Mouse (Mus musculus) liver, embryonic 11.5 days (tissue): ENCODE results near the gene Ric8b. TPM values are rescaled to one million over a fixed set of nuclear protein-coding genes. Genes with fewer than 3 reads are reported as not detected.

Experiments used
- ATAC-seq: fragments of 200-750 bp; cut with Nextera tagmentation; replicated peaks from 2 replicates; pipeline ENCODE4 v1.8.0; 2017; ENCODE audit warnings: moderate number of reproducible peaks, mild to moderate bottlenecking, moderate TSS enrichment, moderate library complexity; ENCODE audit not compliant: low FRiP score
- DNase-seq: peaks from one replicate; pipeline ENCODE4 v3.0.0-alpha.2; 2017; ENCODE audit warnings: low spot score
- H3K27ac ChIP-seq: fragments of 300-500 bp; sonication (generic); 2 replicates; pipeline ENCODE4 v1.5.1; 2014; ENCODE audit warnings: mild to moderate bottlenecking, low read depth, low read length, control low read depth
- H3K27me3 ChIP-seq: fragments of 300-500 bp; sonication (generic); replicated peaks from 2 replicates; pipeline ENCODE4 v1.6.1; 2014; ENCODE audit warnings: low read length, mixed read lengths; ENCODE audit not compliant: control insufficient read depth, insufficient read depth
- H3K36me3 ChIP-seq: fragments of 300-500 bp; sonication (generic); 2 replicates; pipeline ENCODE4 v1.6.1; 2014; ENCODE audit warnings: mild to moderate bottlenecking, low read length, moderate library complexity, mixed read lengths; ENCODE audit not compliant: control insufficient read depth, insufficient read depth
- H3K4me1 ChIP-seq: fragments of 300-500 bp; sonication (generic); replicated peaks from 2 replicates; pipeline ENCODE4 v1.6.1; 2014; ENCODE audit warnings: low read length, mixed read lengths; ENCODE audit not compliant: control insufficient read depth, insufficient read depth
- H3K4me2 ChIP-seq: fragments of 300-500 bp; sonication (generic); 2 replicates; pipeline ENCODE4 v1.6.1; 2014; ENCODE audit warnings: mild to moderate bottlenecking, control low read depth, moderate library complexity
- H3K4me3 ChIP-seq: fragments of 300-500 bp; sonication (generic); 2 replicates; pipeline ENCODE4 v1.5.1; 2014; ENCODE audit warnings: low read depth, low read length, control low read depth
- H3K9ac ChIP-seq: fragments of 300-500 bp; sonication (generic); 2 replicates; pipeline ENCODE4 v1.6.1; 2014; ENCODE audit warnings: low read depth, low read length, control low read depth
- H3K9me3 ChIP-seq: fragments of 300-500 bp; sonication (generic); 2 replicates; pipeline ENCODE4 v1.6.1; 2016; ENCODE audit warnings: low read length, inconsistent platforms, mixed read lengths; ENCODE audit not compliant: control insufficient read depth
- WGBS: fragments of 180-500 bp; shearing (Covaris S2); extraction: QIAGEN DNeasy Blood & Tissue Kit; methylation state at CpG from one replicate; pipeline ENCODE4 v1.1.7; 2014; 5-methylcytosine and 5-hydroxymethylcytosine counted together
- polyA plus RNA-seq: library from polyadenylated mRNA; unstranded; fragments of >200 nt; fragmentation: Nextera tagmentation; extraction: Ambion mirVana; gene quantifications from 2 replicates; pipeline ENCODE4 v1.2.1, GENCODE M21; 2014

The Ric8b gene
- polyA plus RNA-seq, 1 experiment from 2014 or later, result 9.7 TPM

GRCm38 (mm10) chr10:84926336-84926735 is 8.9 kb downstream of the Ric8b start:
- no peak for DNase-seq

GRCm38 (mm10) chr10:84926885-84927284 is 9.5 kb downstream of the Ric8b start:
- Histone ChIP-seq H3K4me3 (no peak overlapping the region), H3K9ac (no peak overlapping the region), H3K27ac (no peak overlapping the region), H3K27me3 (no peaks in the 10 kb centered on the region), H3K4me2 (no peak overlapping the region), H3K4me1 (peaks cover 2% of the 10 kb centered on the region; the same call in 1 of the 2 replicates), H3K36me3 (peaks cover 2% of the 10 kb centered on the region; the same call in 1 of the 2 replicates), H3K9me3 (no peaks in the 10 kb centered on the region)
- no peak for ATAC-seq
- WGBS, result 88% methylated on average over 4 of the region's 4 CpGs
- no peak for DNase-seq

More at GRCm38 (mm10) chr10:84926336-84926735, 8.9 kb downstream of the Ric8b start:
- H3K27ac ChIP-seq, result no peak overlapping the region
- H3K9ac ChIP-seq, result no peak overlapping the region
- H3K4me2 ChIP-seq, result no peak overlapping the region
- H3K4me1 ChIP-seq, result peaks cover 2% of the 10 kb centered on the region; the same call in 1 of the 2 replicates
- H3K27me3 ChIP-seq, result no peaks in the 10 kb centered on the region
- 72% methylated on average over 7 of the region's 7 CpGs for WGBS
- ATAC-seq, result no peak
- peaks cover 2% of the 10 kb centered on the region; the same call in 1 of the 2 replicates for H3K36me3 ChIP-seq
- H3K9me3 ChIP-seq, result no peaks in the 10 kb centered on the region
- H3K4me3 ChIP-seq, result no peak overlapping the region

- Histone ChIP-seq H3K27ac (no peak overlapping the region), H3K4me3 (no peak overlapping the region), H3K36me3 (peaks cover 2% of the 10 kb centered on the region; the same call in 1 of the 2 replicates), H3K9me3 (no peaks in the 10 kb centered on the region), H3K4me1 (peaks cover 2% of the 10 kb centered on the region; the same call in 1 of the 2 replicates), H3K27me3 (no peaks in the 10 kb centered on the region), H3K4me2 (no peak overlapping the region), H3K9ac (no peak overlapping the region)
- WGBS, result 85% methylated on average over 4 of the region's 4 CpGs
- no peak for DNase-seq
- no peak for ATAC-seq
Observed at GRCm38 (mm10) chr10:84928465-84928864, 11.0 kb downstream of the Ric8b start.

GRCm38 (mm10) chr10:84935553-84936209 is 18.3 kb downstream of the Ric8b start:
- no peak for DNase-seq

GRCm38 (mm10) chr10:84936832-84937515 is 19.6 kb downstream of the Ric8b start:
- H3K36me3 ChIP-seq, result no peaks in the 10 kb centered on the region
- no peak overlapping the region for H3K4me3 ChIP-seq
- no peaks in the 10 kb centered on the region for H3K4me1 ChIP-seq
- DNase-seq, result no peak
- no peak for ATAC-seq
- no peak overlapping the region for H3K27ac ChIP-seq
- H3K9ac ChIP-seq, result no peak overlapping the region
- WGBS, result 75% methylated on average over 4 of the region's 4 CpGs
- H3K27me3 ChIP-seq, result no peaks in the 10 kb centered on the region
- no peak overlapping the region for H3K4me2 ChIP-seq
- no peaks in the 10 kb centered on the region for H3K9me3 ChIP-seq

More at GRCm38 (mm10) chr10:84935553-84936209, 18.3 kb downstream of the Ric8b start:
- H3K4me1 ChIP-seq, result no peaks in the 10 kb centered on the region
- no peaks in the 10 kb centered on the region for H3K27me3 ChIP-seq
- no peak overlapping the region for H3K9ac ChIP-seq
- no peak for ATAC-seq
- 64% methylated on average over 7 of the region's 7 CpGs for WGBS
- H3K4me2 ChIP-seq, result no peak overlapping the region
- H3K4me3 ChIP-seq, result no peak overlapping the region
- no peaks in the 10 kb centered on the region for H3K9me3 ChIP-seq
- no peaks in the 10 kb centered on the region for H3K36me3 ChIP-seq
- no peak overlapping the region for H3K27ac ChIP-seq

GRCm38 (mm10) chr10:84938094-84938820 is 20.8 kb downstream of the Ric8b start:
- no peak overlapping the region for H3K27ac ChIP-seq
- no peak overlapping the region for H3K9ac ChIP-seq

GRCm38 (mm10) chr10:84938886-84939285 is 21.5 kb downstream of the Ric8b start:
- Histone ChIP-seq H3K4me2 (no peak overlapping the region), H3K4me1 (no peaks in the 10 kb centered on the region), H3K27me3 (no peaks in the 10 kb centered on the region), H3K36me3 (no peaks in the 10 kb centered on the region), H3K9me3 (no peaks in the 10 kb centered on the region), H3K4me3 (no peak overlapping the region), H3K9ac (no peak overlapping the region), H3K27ac (no peak overlapping the region)
- ATAC-seq, result no peak
- 86% methylated on average over 5 of the region's 5 CpGs for WGBS
- DNase-seq, result no peak

More at GRCm38 (mm10) chr10:84938094-84938820, 20.8 kb downstream of the Ric8b start:
- H3K36me3 ChIP-seq, result no peaks in the 10 kb centered on the region
- no peaks in the 10 kb centered on the region for H3K4me1 ChIP-seq
- 83% methylated on average over 14 of the region's 14 CpGs for WGBS
- no peaks in the 10 kb centered on the region for H3K27me3 ChIP-seq
- H3K4me2 ChIP-seq, result no peak overlapping the region
- ATAC-seq (no peak), DNase-seq (no peak)
- H3K4me3 ChIP-seq, result no peak overlapping the region
- no peaks in the 10 kb centered on the region for H3K9me3 ChIP-seq

GRCm38 (mm10) chr10:84940356-84940755 is 22.9 kb downstream of the Ric8b start:
- ATAC-seq, result no peak
- H3K4me3 ChIP-seq, result no peak overlapping the region
- WGBS, result 88% methylated on average over 1 of the region's 1 CpGs
- no peak overlapping the region for H3K4me2 ChIP-seq
- no peaks in the 10 kb centered on the region for H3K9me3 ChIP-seq
- no peak overlapping the region for H3K27ac ChIP-seq
- H3K4me1 ChIP-seq, result no peaks in the 10 kb centered on the region
- no peaks in the 10 kb centered on the region for H3K27me3 ChIP-seq
- no peak overlapping the region for H3K9ac ChIP-seq
- no peak for DNase-seq
- no peaks in the 10 kb centered on the region for H3K36me3 ChIP-seq
